Mouse (Mus musculus): ENCODE data around the gene Rhbdl1. TPM values are rescaled to one million over a fixed set of nuclear protein-coding genes. Genes with fewer than 3 reads are reported as not detected.

The Rhbdl1 gene
- total RNA-seq, 1 experiment, result 1.1 TPM

DNA sequence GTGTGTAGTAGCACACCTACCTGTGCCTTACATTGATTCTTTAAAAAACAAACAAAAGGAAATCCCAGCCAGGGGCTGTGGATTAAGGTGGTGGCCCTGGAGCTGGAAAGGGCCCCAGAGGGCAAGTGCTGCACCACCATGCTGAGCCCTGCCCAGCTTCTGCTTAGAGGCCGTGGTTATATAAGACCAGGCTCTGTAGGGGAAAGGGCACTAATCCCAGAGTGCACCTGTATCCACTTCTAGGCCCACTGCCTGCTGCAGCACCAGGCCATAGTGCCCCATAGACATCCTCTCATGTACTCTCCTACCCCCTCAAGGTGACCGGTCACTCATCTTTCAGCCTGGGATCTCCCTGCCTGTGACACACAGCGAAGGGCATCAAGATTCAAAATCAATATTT is 29.1 kb upstream of the Rhbdl1 start:
- no peak overlapping the region for H3K9ac ChIP-seq (ENCODE audit: insufficient read depth, low read depth, low read length, poor library complexity, severe bottlenecking)
- H3K4me1 ChIP-seq (ENCODE audit: control insufficient read depth in 2 of 2, insufficient read depth in 2 of 2, low read length in 2 of 2, poor library complexity in 1 of 2), result peaks cover 4 to 10% of the 10 kb centered on the region in 2 experiments; a peak in 2 of 4 replicates
- no peak for DNase-seq (ENCODE audit: low read depth, low spot score)
- TF ChIP-seq MAFK (IDR thresholded peaks at IDR 0.05; ENCODE audit: insufficient read depth, low read depth, low read length), result no peak
- in situ Hi-C loops (cut with MboI; ENCODE audit: low sequenced_read_pairs in 2 of 2, unreplicated experiment in 2 of 2), result no loop called here
- no peak overlapping the region for H3K27ac ChIP-seq (ENCODE audit: insufficient read depth, low read depth, low read length, poor library complexity, severe bottlenecking)
- no peaks in the 10 kb centered on the region for H3K36me3 ChIP-seq (ENCODE audit: control insufficient read depth, insufficient read depth, low read length, poor library complexity, severe bottlenecking)
- H3K9me3 ChIP-seq (ENCODE audit: control insufficient read depth, insufficient read depth, low read depth, low read length), result no peaks in the 10 kb centered on the region
- H3K4me3 ChIP-seq (ENCODE audit: insufficient read depth in 1 of 2, low read depth in 1 of 2, low read length in 2 of 2, poor library complexity in 1 of 2, severe bottlenecking in 1 of 2), result no peak overlapping the region

DNA sequence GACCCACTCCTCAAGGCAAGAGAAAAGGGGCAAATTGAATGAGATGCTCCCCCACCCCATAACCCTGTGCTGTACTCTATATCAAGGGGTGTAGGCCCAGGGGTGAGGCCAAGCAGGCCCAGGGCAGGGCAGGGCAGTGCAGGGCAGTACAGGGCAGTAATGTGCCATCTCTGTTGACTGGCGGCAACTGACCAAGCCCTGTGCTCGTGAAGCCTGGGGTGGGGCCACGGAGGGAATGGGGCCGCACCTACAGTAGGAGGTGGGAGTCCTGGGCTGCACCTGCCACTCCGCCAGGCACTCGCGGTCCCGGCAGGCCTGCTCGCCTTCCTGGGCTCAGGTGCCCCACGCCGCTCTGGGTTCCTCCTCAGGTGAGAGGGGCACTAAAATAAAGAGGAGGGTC is 28.2 kb upstream of the Rhbdl1 start:
- H3K9me3 ChIP-seq (ENCODE audit: control insufficient read depth, insufficient read depth, low read depth, low read length), result no peaks in the 10 kb centered on the region
- no peak overlapping the region for H3K27ac ChIP-seq (ENCODE audit: insufficient read depth, low read depth, low read length, poor library complexity, severe bottlenecking)
- peaks cover 4 to 12% of the 10 kb centered on the region in 2 experiments; a peak in 2 of 4 replicates for H3K4me1 ChIP-seq (ENCODE audit: control insufficient read depth in 2 of 2, insufficient read depth in 2 of 2, low read length in 2 of 2, poor library complexity in 1 of 2)
- no peak for DNase-seq (ENCODE audit: low read depth, low spot score)
- H3K4me3 ChIP-seq (ENCODE audit: insufficient read depth in 1 of 2, low read depth in 1 of 2, low read length in 2 of 2, poor library complexity in 1 of 2, severe bottlenecking in 1 of 2), result no peak overlapping the region; a peak in 1 of 4 replicates
- TF ChIP-seq ZNF384 (IDR thresholded peaks at IDR 0.05; ENCODE audit: low read depth, low read length) (no peak), ZC3H11A (IDR thresholded peaks at IDR 0.05; ENCODE audit: borderline replicate concordance, low read depth, low read length) (no peak), HCFC1 (IDR thresholded peaks at IDR 0.05; ENCODE audit: borderline replicate concordance, insufficient read depth, low read length) (no peak), CHD2 (IDR thresholded peaks at IDR 0.05; ENCODE audit: low read depth, low read length) (no peak), MAFK (IDR thresholded peaks at IDR 0.05; ENCODE audit: insufficient read depth, low read depth, low read length) (no peak)
- no peaks in the 10 kb centered on the region for H3K36me3 ChIP-seq (ENCODE audit: control insufficient read depth, insufficient read depth, low read length, poor library complexity, severe bottlenecking)
- in situ Hi-C loops (cut with MboI; ENCODE audit: low sequenced_read_pairs in 2 of 2, unreplicated experiment in 2 of 2), result no loop called here
- H3K9ac ChIP-seq (ENCODE audit: insufficient read depth, low read depth, low read length, poor library complexity, severe bottlenecking), result no peak overlapping the region

DNA sequence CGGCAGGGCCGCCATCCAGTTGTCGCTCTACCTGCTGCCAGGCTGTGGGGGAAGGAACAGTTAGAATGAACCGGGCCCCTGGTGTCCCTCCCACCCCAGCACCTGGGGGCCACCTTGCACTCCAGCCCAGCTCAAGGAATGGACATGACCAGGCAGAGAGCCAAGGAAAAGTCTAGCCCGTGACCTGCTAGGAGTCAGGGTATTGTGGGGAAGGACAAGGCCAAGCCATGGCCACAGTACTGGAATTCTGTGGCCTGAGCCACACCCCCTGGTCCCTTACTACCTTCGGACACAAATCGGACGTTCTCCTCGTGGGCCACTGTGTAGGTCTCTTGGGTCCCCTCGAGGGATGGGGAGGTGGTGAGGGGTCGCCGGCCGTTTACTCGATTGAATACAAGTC is 27.2 kb upstream of the Rhbdl1 start:
- in situ Hi-C loops (cut with MboI; ENCODE audit: low sequenced_read_pairs in 2 of 2, unreplicated experiment in 2 of 2), result no loop called here
- no peak for DNase-seq (ENCODE audit: low read depth, low spot score)
- Histone ChIP-seq H3K9ac (ENCODE audit: insufficient read depth, low read depth, low read length, poor library complexity, severe bottlenecking) (no peak overlapping the region), H3K36me3 (ENCODE audit: control insufficient read depth, insufficient read depth, low read length, poor library complexity, severe bottlenecking) (no peaks in the 10 kb centered on the region), H3K4me3 (ENCODE audit: insufficient read depth in 1 of 2, low read depth in 1 of 2, low read length in 2 of 2, poor library complexity in 1 of 2, severe bottlenecking in 1 of 2) (no peak overlapping the region), H3K9me3 (ENCODE audit: control insufficient read depth, insufficient read depth, low read depth, low read length) (no peaks in the 10 kb centered on the region), H3K27ac (ENCODE audit: insufficient read depth, low read depth, low read length, poor library complexity, severe bottlenecking) (no peak overlapping the region), H3K4me1 (ENCODE audit: control insufficient read depth in 2 of 2, insufficient read depth in 2 of 2, low read length in 2 of 2, poor library complexity in 1 of 2) (peaks cover 4 to 9% of the 10 kb centered on the region in 2 experiments; a peak in 2 of 4 replicates)
- TF ChIP-seq ZC3H11A (IDR thresholded peaks at IDR 0.05; ENCODE audit: borderline replicate concordance, low read depth, low read length), result no peak
- no peak for TF ChIP-seq ZNF384 (IDR thresholded peaks at IDR 0.05; ENCODE audit: low read depth, low read length)
- no peak for TF ChIP-seq MAFK (IDR thresholded peaks at IDR 0.05; ENCODE audit: insufficient read depth, low read depth, low read length)
- no peak for TF ChIP-seq HCFC1 (IDR thresholded peaks at IDR 0.05; ENCODE audit: borderline replicate concordance, insufficient read depth, low read length)
- TF ChIP-seq CHD2 (IDR thresholded peaks at IDR 0.05; ENCODE audit: low read depth, low read length), result no peak

DNA sequence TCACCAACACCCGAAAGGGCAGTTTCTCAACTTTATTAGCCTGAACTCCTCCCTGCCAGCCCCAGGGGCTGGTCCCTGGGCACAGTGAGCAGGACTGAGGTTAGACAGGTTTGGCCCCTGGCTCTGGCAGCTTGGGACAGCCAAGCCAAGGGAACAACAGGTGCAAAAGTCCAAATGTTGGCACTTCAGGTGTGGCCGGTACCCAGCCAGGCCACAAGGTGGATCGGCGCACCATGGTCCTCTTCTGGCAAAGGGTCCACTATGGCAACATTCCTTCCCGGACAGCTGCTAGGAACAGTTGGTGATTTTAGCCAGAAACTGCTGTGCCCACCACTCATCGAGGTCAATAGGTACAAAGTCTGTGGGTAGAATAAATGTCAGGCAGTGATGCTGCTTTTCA is 26.6 kb upstream of the Rhbdl1 start:
- no peak for DNase-seq (ENCODE audit: low read depth, low spot score)
- TF ChIP-seq MAFK (IDR thresholded peaks at IDR 0.05; ENCODE audit: insufficient read depth, low read depth, low read length) (no peak), CHD2 (IDR thresholded peaks at IDR 0.05; ENCODE audit: low read depth, low read length) (no peak), HCFC1 (IDR thresholded peaks at IDR 0.05; ENCODE audit: borderline replicate concordance, insufficient read depth, low read length) (no peak), ZC3H11A (IDR thresholded peaks at IDR 0.05; ENCODE audit: borderline replicate concordance, low read depth, low read length) (no peak), ZNF384 (IDR thresholded peaks at IDR 0.05; ENCODE audit: low read depth, low read length) (no peak)
- Histone ChIP-seq H3K36me3 (ENCODE audit: control insufficient read depth, insufficient read depth, low read length, poor library complexity, severe bottlenecking) (no peaks in the 10 kb centered on the region), H3K4me1 (ENCODE audit: control insufficient read depth in 2 of 2, insufficient read depth in 2 of 2, low read length in 2 of 2, poor library complexity in 1 of 2) (peaks cover 0 to 7% of the 10 kb centered on the region in 2 experiments; a peak in 2 of 4 replicates), H3K27ac (ENCODE audit: insufficient read depth, low read depth, low read length, poor library complexity, severe bottlenecking) (no peak overlapping the region), H3K4me3 (ENCODE audit: insufficient read depth in 1 of 2, low read depth in 1 of 2, low read length in 2 of 2, poor library complexity in 1 of 2, severe bottlenecking in 1 of 2) (no peak overlapping the region), H3K9ac (ENCODE audit: insufficient read depth, low read depth, low read length, poor library complexity, severe bottlenecking) (no peak overlapping the region), H3K9me3 (ENCODE audit: control insufficient read depth, insufficient read depth, low read depth, low read length) (no peaks in the 10 kb centered on the region)
- in situ Hi-C loops (cut with MboI; ENCODE audit: low sequenced_read_pairs in 2 of 2, unreplicated experiment in 2 of 2), result no loop called here

All from ES-E14 (cell line).